Mouse (Mus musculus) erythroblast, adult 5-6 weeks (primary cell): ENCODE results near the gene Apba3. TPM values are rescaled to one million over a fixed set of nuclear protein-coding genes. Genes with fewer than 3 reads are reported as not detected.

Experiments used
- ATAC-seq: replicated peaks from 2 replicates; pipeline ENCODE4 v1.8.0; 2016; ENCODE audit warnings: moderate number of reproducible peaks, mild to moderate bottlenecking, moderate TSS enrichment, inconsistent platforms; ENCODE audit not compliant: poor library complexity, low FRiP score, severe bottlenecking
- total RNA-seq, 2 experiments: library from RNA; stranded (forward) in 1 of 2; stranded (reverse) in 1 of 2; fragments of 150-400 nt in 1 of 2; fragments of 200-764, 138-1000 nt in 1 of 2; gene quantifications; 2 replicates each; pipeline versions ENCODE4 v1.2.3 to v1.2.4; 2015 to 2017; ENCODE audit warnings: low replicate concordance in 2 of 2

Apba3 gene
- total RNA-seq, 2 experiments from 2014 or later, result 4.4 to 10.8 TPM

DNA sequence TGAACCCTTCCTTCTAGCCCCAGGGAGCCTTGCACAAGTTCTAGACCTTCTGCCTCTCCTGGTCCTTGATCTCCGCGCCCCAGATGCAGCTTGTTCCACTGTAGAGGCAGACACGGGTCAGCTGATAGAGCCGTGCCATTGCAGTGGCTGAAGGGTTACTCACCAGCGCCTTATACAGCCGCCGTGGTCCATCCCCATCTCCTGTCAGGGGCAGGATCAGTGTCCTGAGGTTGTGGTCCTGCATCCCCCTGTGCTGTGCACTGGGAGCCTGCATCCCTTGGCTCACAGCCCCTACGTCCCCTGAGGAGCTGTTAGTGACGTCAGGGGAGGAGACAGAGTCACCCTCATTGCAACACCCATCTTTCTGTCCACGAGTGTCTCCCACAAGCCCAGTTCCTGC is 36.5 kb downstream of the Apba3 start:
- no peak for ATAC-seq

DNA sequence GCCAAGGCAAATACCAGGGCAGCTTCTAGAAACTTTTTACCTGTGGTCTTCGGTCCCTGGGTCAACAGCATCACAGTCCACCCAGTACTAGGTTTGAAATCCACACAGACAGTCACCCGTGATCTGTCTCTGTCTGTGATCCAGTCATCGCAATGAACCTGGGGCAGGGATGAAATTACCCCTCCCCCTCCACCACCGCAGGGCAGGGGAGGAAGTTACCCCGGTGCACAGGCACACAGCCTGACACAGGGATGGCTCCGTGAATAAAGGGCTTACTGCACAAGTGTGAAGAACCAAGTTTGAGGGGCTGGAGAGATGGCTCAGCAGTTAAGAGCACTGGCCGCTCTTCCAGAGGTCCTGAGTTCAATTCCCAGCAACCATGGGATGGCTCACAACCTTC is 37.0 kb downstream of the Apba3 start:
- ATAC-seq, result no peak

DNA sequence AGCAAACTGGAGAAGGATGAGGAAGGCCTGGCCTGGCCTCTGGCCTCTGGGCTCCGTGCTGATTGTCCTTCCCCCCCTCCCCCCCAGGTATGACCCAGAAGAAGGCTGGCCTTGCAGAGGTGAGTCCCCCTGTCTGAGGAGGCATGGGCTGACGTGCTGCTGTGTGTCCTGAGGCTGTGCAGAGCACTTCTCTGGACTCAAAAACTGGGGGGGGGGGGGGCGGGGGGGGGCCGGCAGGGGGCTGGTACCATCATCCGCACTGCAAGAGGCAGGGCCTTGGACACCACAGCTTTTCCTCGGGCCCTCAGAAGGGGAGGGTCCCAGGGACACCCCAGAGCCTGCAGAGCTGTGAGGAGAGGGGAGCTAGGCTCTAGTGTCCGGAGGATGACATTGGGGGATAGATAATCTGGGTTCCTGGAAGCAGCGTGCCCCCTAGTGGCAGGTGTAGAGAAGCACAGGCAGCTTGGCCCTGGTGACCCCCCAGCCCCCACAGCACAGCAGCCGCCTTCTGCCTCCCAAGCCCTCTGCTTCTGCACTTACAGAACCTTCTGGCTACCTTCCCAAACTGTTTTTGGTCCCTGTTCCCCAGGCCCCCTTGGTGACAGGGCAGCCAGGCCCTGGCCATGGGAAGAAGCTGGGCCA is 38.0 kb downstream of the Apba3 start:
- ATAC-seq, result peak; percentile 66

DNA sequence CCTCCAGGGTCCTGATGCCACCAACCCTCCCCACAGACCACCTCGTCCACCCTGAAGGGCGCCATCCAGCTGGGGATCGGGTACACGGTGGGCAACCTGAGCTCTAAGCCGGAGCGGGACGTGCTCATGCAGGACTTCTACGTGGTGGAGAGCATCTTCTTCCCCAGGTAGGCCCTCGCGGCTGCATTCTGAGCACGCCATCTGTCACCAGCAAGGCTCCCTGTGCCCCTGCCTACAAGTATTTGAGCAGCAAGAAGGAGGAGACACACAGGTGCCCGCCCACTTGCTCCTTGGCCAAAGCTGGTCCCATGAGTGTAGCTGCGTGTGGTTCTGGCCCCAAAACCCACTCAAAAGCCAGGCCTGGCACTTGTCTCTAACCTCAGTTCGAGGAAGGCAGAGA is 38.9 kb downstream of the Apba3 start:
- no peak for ATAC-seq

DNA sequence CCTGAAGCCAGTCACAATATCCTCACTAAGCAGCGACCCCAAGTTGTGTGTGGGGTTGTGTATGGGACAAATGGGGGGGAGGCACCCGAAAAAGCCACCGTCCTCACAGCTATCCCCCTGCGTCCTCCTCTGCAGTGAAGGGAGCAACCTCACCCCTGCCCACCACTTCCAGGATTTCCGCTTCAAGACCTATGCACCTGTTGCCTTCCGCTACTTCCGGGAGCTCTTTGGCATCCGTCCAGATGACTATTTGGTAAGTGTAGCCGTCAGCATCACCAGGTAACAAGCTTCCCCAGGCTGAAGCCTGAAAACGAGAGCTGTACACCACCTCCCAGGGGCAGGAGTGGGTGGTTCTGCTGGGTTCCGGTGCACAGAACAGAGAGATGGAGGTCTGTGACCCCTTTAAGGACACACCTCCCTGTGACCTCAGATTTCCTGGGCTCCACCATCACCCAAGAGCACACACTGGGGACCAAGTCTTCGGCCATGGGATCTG is 39.5 kb downstream of the Apba3 start:
- no peak for ATAC-seq

DNA sequence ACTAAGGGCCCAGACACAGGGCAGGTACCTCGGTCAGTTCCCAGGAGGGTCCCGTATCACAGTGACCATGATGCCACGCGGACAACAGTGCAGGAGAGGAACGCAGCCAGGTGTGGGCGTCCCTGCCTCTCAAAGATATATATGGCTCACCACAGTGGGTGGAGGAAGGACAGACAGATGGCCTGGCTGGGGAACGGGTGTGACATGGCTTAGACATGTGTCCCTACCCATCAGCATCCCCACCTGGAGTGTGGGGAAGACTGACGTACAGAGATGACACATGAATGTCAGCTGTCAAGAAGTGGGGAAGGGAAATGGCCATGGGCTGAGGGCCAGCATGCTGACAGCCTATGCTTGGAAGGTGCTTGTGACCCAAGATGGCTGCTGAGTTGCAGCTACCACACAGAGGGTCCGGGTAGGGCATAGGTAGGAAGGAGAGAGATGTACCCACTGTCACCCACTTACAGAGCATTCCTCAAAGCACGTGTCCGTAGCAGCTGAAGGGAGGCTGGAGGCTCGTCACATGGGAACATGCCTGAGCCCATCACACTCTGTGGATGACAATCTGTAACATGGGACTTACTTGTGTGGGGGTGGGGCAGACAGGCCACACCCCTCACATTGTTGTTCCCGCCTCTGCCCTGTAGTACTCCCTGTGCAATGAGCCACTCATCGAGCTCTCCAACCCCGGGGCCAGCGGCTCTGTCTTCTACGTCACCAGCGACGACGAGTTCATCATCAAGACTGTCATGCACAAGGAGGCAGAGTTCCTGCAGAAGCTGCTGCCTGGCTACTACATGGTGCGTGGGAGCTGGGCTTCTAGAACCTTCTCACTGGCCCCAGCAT is 40.3 kb downstream of the Apba3 start:
- no peak for ATAC-seq

DNA sequence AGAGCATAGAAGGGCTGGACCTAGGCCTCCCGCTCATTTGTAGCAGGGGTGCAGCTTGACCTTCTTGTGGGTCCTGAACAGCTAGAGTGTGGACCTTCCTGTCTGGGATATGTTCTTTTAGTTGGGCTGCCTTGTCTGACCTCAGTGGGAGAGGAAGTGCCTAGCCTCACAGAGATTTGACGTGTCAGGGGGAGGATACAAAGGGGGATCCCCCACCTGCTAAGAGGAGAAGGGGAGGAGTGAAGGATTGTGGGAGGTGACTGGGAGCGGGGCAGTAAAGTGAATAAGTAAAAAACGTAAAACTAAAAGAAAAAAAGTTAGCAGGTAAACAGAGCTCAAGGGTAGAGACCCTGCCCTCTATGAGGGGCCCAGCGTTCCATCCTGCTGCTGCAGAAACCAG is 42.8 kb downstream of the Apba3 start:
- ATAC-seq, result no peak

DNA sequence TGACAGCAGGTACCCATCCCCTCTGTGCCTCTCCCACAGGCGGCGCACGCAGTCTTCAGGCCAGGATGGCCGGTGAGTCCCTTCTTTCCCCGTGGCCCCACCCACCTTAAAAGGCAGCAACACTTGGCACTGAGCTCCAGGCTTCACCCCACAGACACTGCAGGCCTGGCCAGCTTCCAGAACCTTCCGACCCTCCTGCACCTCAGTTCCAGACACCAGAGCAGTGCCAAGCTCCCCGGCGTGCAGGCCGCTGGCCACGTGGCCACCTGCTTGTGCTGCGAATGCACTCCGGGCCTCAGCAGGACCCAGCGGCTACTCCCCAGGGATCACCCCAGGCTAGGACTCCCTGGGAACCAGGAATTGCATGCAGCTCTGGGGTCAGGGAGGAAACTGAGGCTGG is 46.8 kb downstream of the Apba3 start:
- ATAC-seq, result no peak

DNA sequence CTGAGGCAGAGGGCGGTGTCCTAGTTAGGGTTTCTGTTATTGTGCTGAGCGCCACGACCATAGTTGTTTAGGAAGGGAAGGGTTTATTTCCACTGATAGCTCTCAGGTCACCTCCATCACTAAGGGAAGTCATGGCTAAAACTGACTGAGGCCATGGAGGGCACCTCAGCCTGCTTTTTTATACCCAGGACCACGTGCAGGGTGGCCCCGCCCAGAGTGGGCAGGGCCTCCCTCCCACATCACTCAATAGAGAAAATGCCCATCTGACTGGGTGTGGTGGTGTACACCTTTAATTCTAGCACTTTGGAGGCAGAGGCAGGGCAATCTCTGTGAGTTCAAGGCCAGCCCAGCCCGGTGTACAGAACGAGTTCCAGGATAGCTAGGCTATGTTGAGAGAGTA is 47.4 kb downstream of the Apba3 start:
- no peak for ATAC-seq

DNA sequence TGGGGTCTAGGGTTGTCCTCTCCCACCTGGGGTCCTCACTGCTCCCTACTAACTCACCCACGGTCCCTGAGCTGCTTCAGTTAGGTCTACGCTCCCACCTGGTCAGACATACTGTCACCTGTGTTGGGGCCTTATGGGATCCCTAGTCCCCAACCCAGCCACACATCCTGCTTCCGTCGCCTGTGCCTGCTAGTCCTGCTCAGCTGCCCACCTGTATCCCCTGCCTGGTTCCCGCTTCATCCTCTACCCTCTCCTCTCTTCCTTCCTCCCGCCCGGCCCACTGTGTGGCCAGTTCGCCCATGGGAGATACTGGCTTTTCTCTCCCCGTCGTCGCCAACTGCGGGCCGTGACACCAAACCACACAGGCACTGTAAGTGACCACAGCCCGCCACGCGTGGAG is 48.8 kb downstream of the Apba3 start:
- ATAC-seq, result no peak

DNA sequence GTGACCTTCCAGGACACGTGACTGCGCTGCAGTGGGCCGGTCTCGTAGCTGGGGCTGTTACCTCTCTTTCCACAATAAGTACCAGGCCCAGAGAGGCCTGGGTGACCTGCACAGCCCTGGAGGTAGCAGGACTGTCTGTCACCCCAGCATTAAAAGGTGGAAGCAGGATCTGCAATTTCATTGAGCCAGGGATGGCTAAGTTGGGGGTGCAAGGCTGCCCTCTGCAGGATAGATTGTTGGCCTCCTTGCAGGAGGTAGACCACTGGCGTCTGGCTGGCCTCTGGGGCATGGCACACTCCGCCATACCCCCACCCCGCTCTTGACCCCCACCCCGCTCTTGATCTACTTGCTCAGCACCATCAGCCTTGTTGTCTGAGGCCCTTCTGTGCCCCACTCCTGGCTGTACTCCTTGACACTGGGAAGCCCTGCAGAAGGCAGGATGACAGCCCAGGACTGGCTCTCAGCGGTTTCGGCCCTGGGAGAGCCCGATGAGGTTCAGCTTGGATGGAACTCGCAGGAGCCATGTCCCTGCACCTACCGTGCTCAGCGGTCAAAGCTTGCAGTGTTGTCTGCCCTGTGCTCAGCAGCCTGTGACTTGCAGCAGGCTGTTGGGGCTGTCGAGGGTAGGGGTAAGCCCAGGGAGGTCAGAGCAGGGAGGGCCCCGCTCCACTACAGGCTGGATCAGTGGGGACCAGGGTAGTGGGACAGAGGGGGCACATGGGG is 49.7 kb downstream of the Apba3 start:
- no peak for ATAC-seq

DNA sequence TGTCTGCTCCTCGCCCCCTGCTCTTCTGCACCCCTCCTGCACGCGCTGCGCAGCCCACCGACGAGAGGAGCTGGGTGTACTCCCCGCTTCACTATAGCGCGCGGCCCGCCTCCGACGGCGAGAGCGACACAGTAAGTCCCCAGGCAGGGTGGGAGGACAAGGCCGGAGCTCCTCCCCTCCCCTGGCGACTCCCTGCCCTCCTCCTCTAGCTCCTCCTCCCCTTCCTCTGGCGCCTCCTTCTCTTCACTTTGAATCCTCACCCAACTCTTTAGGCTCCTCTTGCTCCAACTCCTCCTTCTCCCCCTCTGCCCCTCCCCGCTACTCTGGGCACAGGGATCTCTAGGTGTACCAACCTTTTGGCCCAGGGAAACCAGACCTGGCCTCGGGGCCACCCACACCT is 50.5 kb downstream of the Apba3 start:
- ATAC-seq, result no peak

DNA sequence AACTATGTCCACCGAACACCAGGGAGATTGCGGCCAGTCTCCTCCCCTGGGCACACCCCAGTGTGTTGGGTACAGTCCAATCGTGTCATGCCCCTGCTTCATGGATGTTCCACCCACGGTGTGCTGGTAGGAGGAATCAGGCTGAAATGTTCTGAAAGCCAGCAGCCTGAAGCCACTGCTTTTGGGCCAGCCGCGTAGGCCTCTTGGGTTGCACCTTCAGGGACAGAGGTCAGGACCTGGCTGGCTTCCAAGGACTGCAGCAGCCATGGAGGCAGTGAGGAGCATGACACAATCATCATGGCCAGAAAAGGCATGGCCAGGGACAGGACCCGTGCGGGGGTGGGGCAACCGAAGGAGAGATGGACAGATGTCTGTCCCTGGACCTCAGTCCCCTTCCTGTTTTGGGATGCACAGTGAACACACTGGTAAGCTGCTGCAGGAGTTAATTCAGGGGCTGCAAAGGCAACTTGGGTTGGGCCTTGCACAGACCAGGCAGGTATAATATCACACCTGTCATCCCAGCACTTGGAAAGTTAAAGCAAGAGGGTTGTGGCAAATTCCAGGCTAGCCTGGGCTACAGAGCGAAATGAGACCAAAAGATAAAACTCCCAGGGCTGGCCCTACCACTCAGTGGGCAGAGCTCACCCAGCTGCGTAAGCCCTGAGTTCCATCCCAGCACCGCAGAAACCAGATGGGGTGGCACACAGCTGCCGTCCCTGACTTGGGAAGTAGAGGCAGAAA is 52.0 kb downstream of the Apba3 start:
- ATAC-seq, result no peak

DNA sequence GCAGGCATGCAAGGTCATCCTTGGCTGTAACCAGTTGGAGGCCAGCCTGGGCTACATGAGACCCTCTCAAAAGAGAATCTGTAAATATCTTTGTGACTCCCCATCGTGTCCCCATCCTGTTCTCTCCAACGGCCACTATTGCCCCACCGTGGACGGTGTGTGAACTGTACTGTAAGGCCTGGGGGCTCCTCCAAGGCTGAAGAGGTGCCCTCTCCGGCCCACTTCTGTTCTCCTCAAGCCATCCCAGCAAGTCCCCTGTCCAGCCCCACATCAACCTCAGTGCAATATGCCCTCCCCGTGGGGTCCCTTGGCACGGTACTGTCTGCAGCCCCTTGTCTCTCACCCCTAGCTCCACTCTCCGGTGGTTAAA is 52.6 kb downstream of the Apba3 start:
- ATAC-seq, result no peak

DNA sequence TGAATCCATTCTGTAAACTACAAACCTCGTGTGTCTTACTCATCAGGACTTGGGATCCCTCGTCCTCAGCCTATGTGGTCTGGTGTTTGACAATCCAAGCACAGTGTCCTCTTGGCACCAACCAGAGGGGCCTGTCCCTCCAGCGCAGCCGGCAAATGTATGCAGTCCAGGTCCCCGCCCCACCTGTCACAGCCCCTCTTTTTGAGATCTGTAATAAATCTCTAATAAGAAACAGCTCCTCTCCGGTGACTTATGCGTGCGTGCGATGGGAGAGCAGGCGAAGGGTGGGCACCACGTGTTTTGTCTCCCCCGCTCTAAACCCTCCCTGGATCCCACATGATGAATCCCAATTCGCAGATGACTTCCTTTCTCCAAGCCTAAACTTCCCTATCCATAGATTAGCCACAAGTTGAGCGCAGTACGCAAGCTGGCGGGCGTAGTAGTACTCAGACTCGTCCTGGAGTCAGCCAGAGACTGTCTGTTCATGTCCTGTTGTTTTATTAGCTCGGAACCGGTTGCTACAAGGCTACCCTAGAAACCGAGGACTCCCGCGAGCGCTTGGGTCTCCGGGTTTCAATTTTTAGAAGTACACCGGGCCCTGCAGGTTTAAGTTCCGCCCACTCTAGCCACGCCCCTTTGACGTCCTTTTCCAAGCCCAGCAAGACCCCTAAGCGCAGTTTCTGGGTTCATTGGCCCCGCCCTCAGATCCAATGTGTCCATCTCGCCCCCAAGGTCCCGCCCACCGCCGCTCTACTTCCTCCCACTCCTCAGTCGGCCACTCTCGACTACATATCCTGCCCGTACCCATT is 53.2 kb downstream of the Apba3 start:
- peak; percentile 35 for ATAC-seq

DNA sequence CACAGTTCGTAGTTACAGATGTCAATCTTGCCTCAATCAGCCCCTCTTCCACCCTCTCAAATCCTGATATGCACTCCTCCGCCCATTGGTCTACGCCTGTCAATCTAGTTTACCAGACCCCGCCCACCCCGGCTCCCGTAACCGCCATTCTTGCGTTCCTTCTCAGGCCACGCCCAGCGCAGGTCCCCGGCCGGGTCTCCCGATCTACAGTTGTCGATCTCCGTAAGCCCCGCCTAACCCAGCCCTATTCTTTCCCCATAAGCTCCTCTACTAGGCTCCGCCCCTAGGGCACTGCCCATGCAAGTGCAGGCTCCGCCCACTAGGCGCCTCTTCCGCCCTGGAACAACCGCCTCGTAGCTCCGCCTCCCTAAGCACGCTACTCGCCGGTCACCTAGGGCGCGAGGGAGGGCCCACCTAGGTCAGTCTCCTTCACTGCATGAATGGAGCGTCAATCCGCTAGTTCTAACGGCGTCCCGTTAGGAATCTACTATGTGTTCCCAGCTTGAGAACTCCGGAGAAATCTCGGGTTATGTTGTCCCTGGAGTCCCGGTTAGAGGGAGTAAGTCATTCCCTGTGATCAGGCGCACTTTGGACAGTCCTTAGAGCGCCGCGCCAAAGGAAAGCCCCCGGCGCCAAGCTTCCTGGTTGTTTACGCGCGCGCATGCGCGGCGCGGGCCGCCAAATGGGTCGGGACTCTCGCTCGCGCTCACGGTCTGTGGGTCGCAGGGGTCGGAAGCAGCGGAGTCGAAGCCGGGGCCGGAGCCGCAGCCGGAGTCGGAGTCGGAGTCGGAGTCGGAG is 54.0 kb downstream of the Apba3 start, which contains the start of gene Cactin:
TSS of gene Cactin (plus strand) at position 554 of the 798 bp plus-strand sequence.
- ATAC-seq, result peak; percentile 80

DNA sequence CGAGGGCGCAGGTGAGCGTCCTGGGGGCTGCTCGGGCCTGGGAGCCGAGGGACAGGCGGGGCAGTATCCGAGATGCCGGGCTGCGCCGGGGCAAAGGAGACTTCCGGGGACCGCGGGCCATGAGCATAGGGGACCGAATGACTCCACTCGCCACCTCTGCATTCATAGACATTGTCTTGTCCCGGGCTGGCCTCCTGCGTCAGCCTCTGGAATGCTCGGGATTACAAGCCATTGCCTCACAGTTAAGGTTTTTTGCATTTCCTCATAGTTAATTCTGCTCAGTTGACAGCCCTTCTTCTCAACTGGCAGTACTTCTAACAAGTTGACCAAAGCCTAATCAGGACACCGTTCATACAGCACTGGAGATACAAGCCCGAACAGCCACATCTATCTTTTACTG is 54.7 kb downstream of the Apba3 start:
- ATAC-seq, result no peak

DNA sequence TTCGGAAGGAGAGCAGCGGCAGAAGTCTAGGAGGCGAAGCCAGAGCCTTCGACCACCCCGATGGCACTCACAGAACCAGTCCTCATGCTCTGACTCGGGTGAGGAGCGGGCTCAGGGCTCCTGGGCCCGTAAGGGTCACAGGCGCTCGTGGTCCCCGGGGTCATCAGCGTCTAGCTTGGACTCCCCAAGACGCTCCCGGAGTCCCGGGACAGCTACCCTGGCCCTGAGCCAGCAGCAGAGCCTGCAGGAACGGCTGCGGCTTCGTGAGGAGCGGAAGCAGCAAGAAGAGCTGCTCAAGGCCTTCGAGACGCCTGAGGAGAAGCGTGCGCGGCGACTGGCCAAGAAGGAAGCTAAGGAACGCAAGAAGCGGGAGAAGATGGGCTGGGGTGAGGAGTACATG is 55.7 kb downstream of the Apba3 start:
- no peak for ATAC-seq
